Mouse (Mus musculus) stomach, embryonic 16.5 days (tissue): ENCODE data around the gene Gm20767. TPM values are rescaled to one million over a fixed set of nuclear protein-coding genes. Genes with fewer than 3 reads are reported as not detected.
"Not testable (repeated sequence)": the region's sequence is repeated elsewhere in the genome, so short reads cannot be mapped to it uniquely, and the experiment has no call there.

Experiments
- ATAC-seq: fragments of 200-750 bp; cut with Nextera tagmentation; 2 replicates; pipeline ENCODE4 v1.8.0; 2017; ENCODE audit warnings: moderate number of reproducible peaks, moderate TSS enrichment; ENCODE audit not compliant: insufficient read depth, low FRiP score
- H3K27ac ChIP-seq: fragments of 300-500 bp; sonication (generic); 2 replicates; pipeline ENCODE4 v1.5.1; 2014; ENCODE audit warnings: low read length
- H3K27me3 ChIP-seq: fragments of 300-500 bp; sonication (generic); 2 replicates; pipeline ENCODE4 v1.6.1; 2014; ENCODE audit warnings: low read length, control low read depth, mixed read lengths; ENCODE audit not compliant: control insufficient read depth, insufficient read depth
- H3K36me3 ChIP-seq: fragments of 300-500 bp; sonication (generic); 2 replicates; pipeline ENCODE4 v1.6.1; 2014; ENCODE audit warnings: low read length; ENCODE audit not compliant: control insufficient read depth, insufficient read depth
- H3K4me1 ChIP-seq: fragments of 300-500 bp; sonication (generic); 2 replicates; pipeline ENCODE4 v1.6.1; 2014; ENCODE audit warnings: low read length, control low read depth, mixed read lengths; ENCODE audit not compliant: control insufficient read depth, insufficient read depth
- H3K4me2 ChIP-seq: fragments of 300-500 bp; sonication (generic); 2 replicates; pipeline ENCODE4 v1.6.1; 2014; ENCODE audit warnings: low read depth, low read length, mixed read lengths
- H3K4me3 ChIP-seq: fragments of 300-500 bp; sonication (generic); replicated peaks from 2 replicates; pipeline ENCODE4 v1.5.1; 2014; ENCODE audit warnings: mild to moderate bottlenecking, low read length
- H3K9ac ChIP-seq: fragments of 300-500 bp; sonication (generic); 2 replicates; pipeline ENCODE4 v1.6.1; 2014; ENCODE audit warnings: low read length
- H3K9me3 ChIP-seq: fragments of 300-500 bp; sonication (generic); replicated peaks from 2 replicates; pipeline ENCODE4 v1.6.1; 2016; ENCODE audit warnings: low read length, control low read depth; ENCODE audit not compliant: control insufficient read depth
- WGBS: fragments of 180-500 bp; shearing (Covaris S2); extraction: QIAGEN DNeasy Blood & Tissue Kit; methylation state at CpG from one replicate; pipeline ENCODE4 v1.1.7; 2014; 5-methylcytosine and 5-hydroxymethylcytosine counted together
- polyA plus RNA-seq: library from polyadenylated mRNA; unstranded; fragments of >200 nt; fragmentation: Nextera tagmentation; extraction: Ambion mirVana; gene quantifications from 2 replicates; pipeline ENCODE4 v1.2.1, GENCODE M21; 2015

The Gm20767 gene
- not detected in 2 replicates for polyA plus RNA-seq

GRCm38 (mm10) chr13:120139946-120140345 is at the start of gene Gm20767:
TSS of gene Gm20767 (plus strand) at chr13:120140246.
- H3K27ac ChIP-seq, H3K4me3 ChIP-seq, H3K4me2 ChIP-seq, H3K4me1 ChIP-seq, ATAC-seq, H3K36me3 ChIP-seq, H3K9me3 ChIP-seq, H3K9ac ChIP-seq, H3K27me3 ChIP-seq: not testable (repeated sequence)
- WGBS, result 83% methylated on average over 1 of the region's 5 CpGs

- H3K4me1 ChIP-seq, H3K9ac ChIP-seq, H3K27me3 ChIP-seq, H3K36me3 ChIP-seq, H3K27ac ChIP-seq, H3K9me3 ChIP-seq, H3K4me2 ChIP-seq, ATAC-seq, H3K4me3 ChIP-seq: not testable (repeated sequence)
- no CpG with 5 or more reads among the region's 13 CpGs for WGBS
Measured at GRCm38 (mm10) chr13:120092950-120093349, 47.1 kb upstream of the Gm20767 start.

DNA sequence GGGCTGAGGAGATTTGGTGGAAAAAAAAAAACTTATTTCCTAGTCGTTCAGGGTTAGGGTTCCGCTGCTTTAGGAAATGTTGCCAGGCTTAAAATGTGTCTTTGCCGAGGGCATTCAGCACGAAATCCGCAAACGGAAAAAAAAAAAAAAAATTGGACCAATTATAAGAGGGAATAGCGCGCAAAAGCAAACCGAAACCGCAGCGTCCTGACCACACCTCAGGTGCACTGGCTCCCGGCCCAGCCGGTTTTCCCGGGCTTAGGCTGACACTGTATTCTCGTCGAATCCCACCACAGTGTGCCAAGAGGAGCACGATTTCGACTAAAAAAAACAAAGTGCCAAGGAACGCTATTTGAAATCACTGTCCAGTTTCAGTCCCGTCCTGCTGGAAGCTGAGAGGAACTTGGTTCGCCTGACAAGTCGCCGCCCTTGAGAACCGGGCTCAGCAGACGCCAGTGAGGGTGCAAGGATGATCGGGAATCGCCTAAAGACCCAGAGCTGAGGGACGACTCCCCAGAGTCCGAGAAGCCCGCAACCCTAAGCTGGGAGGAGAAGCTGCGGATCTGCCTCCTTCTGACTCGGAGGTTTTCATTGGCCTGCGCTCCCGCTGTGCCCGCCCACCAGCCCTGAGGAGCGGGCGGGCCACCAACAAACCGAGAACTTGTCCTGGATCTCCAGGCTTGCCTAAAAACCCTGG is 43.7 kb upstream of the Gm20767 start:
- not testable (repeated sequence) for H3K9ac ChIP-seq, H3K9me3 ChIP-seq, H3K4me1 ChIP-seq, H3K27me3 ChIP-seq, H3K36me3 ChIP-seq, H3K27ac ChIP-seq
- H3K4me2 ChIP-seq, result peak overlapping the region; percentile 29
- peak; percentile 71; the same call in 1 of the 2 replicates for ATAC-seq
- H3K4me3 ChIP-seq, result peak overlapping the region; percentile 30
- under 1% methylated on average over 23 of the region's 38 CpGs for WGBS

- 0% methylated on average over 5 of the region's 13 CpGs for WGBS
- H3K4me2 ChIP-seq, H3K27me3 ChIP-seq, H3K4me1 ChIP-seq, H3K27ac ChIP-seq, H3K9ac ChIP-seq, H3K9me3 ChIP-seq, ATAC-seq, H3K4me3 ChIP-seq, H3K36me3 ChIP-seq: not testable (repeated sequence)
Measured at GRCm38 (mm10) chr13:120096938-120097256, 43.1 kb upstream of the Gm20767 start.

DNA sequence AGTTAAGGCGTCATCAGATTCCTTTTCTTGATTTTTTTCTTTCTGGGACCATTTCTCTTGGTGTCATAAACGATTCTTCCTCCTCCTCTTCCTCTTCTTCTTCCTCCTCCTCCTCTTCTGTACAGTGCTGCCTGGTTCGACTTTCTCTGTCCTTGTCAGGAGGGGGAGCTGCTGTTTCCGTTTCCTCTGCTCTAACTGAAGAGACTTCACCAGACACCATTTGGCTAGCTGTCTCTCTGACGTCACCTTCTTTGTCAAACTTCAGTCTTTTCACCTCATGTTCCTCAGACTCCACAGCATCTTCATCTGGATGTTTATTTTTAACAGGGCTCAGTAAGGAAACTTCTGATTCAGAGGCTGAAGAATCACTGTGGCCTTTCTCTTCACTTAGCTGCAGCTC is 40.7 kb upstream of the Gm20767 start:
- WGBS, result no CpG with 5 or more reads among the region's 5 CpGs
- not testable (repeated sequence) for H3K4me3 ChIP-seq

DNA sequence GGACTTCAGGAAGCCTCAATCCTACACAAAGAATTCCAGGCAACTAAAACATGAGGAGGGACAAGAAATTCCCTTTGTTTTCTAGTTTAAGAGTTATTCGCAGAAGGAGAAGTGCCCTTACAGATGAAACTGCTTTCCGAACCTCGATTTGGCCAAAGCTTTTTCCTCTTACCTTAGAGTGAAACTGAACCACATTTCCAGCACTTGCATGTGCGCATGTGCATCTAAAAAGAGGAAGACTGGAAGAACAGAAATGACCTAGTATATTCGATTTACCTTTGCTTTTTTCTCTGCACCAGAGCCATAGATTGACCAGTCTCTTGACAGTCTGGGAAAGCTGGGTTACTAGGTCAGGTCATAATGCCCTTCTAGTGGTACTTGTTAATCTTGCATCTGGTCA is 33.5 kb upstream of the Gm20767 start:
- WGBS, result no CpG with 5 or more reads among the region's 5 CpGs
- H3K4me2 ChIP-seq, H3K9me3 ChIP-seq, H3K4me1 ChIP-seq, H3K27me3 ChIP-seq, H3K27ac ChIP-seq, H3K9ac ChIP-seq, ATAC-seq, H3K36me3 ChIP-seq, H3K4me3 ChIP-seq: not testable (repeated sequence)

More for the DNA sequence above, 40.7 kb upstream of the Gm20767 start:
- H3K4me1 ChIP-seq, H3K9me3 ChIP-seq, H3K36me3 ChIP-seq, H3K4me2 ChIP-seq, H3K27me3 ChIP-seq, ATAC-seq, H3K27ac ChIP-seq, H3K9ac ChIP-seq: not testable (repeated sequence)

- H3K9ac ChIP-seq, H3K4me1 ChIP-seq, H3K9me3 ChIP-seq, H3K27me3 ChIP-seq, H3K27ac ChIP-seq, H3K36me3 ChIP-seq, H3K4me2 ChIP-seq, H3K4me3 ChIP-seq, ATAC-seq: not testable (repeated sequence)
- WGBS, result 62% methylated on average over 2 of the region's 2 CpGs
Measured at GRCm38 (mm10) chr13:120107000-120107399, 33.0 kb upstream of the Gm20767 start.

DNA sequence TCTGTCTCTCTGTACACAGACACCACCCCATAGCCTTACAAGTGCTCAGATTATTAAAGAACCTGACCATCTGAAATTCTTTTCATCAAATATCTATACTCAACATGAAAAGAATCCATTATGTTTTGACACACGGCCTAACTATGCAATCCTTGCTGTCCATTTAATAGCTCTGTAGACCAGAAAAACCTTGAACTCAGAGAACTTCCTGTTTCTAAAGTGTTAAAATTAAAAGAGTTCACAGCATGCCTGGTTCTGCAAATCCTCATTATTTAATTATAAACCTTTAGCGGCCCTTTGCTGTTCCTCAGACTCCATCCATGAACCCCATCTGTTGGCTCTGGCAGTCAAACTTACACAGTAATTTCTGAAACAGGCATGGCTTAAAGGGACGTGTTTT is 2.3 kb downstream of the Gm20767 start:
- ATAC-seq, H3K9me3 ChIP-seq, H3K27me3 ChIP-seq, H3K4me1 ChIP-seq, H3K27ac ChIP-seq, H3K9ac ChIP-seq, H3K36me3 ChIP-seq, H3K4me3 ChIP-seq, H3K4me2 ChIP-seq: not testable (repeated sequence)
- WGBS, result 83% methylated on average over 2 of the region's 3 CpGs

DNA sequence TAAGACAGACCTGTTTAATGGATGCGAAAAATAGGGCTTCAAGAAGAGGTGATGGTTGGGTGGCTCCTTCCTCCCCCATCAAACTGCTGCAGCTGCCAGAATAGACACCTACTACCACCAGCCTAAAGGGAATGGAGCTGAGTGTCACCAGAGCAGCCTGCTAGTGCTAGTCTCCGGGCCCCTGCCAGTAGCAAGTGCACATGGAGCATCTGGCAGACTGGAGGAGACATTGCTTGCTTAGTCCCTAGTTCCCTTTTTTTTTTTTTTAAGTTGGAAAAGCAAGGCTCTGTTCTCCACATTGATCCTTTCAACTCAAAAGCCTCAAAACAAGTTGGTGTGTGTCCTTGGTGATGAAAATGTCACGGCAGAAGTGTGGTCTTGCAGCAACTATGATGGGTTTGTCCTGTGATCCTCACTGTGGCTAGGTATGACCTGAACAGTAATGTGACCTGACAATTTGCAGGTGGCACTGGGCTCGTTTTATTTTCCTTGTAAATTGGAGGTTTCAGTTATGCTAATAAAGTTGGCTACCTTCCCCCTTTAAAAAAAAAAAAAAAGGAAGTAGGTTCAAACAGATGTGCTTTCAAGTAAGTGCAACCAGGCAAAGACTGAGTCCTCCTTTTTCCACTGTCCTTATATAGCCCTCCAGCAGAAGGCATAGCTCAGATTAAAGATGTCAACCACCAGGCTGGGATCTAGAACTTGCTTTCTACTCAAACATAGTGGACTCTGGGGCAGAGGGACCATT is 9.8 kb downstream of the Gm20767 start:
- WGBS, result 66% methylated on average over 3 of the region's 4 CpGs
- H3K9me3 ChIP-seq, H3K27ac ChIP-seq, H3K36me3 ChIP-seq, H3K4me2 ChIP-seq, H3K9ac ChIP-seq, H3K27me3 ChIP-seq, H3K4me3 ChIP-seq, ATAC-seq, H3K4me1 ChIP-seq: not testable (repeated sequence)
